ENCODE assay signal across 9 mouse cellular contexts in the genomic region with DNA sequence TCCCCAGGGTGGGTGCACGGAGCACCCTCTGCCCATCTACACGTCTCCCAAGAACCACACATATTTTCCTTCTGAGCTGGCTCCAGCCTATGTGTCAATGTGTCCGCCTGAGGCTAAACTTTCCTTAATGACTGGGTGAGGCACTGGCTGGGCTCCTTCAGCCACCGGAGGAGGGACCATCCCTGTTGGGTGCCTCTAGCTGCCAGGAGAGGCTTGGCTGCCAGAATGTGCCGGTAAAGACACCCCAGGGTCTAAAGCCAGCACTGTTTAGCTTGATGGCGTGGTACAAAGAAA. TPM values are rescaled to one million over a fixed set of nuclear protein-coding genes. Genes with fewer than 3 reads are reported as not detected.
DNase-seq lines count a peak whose midpoint lies in the region; ATAC-seq lines count a peak whose summit lies in the region.
"Had no signal": no experiment of that assay in that cellular context is flagged by ENCODE, and none has a peak within 500 bp of the region (broad histone marks: within the 10 kb centered on the region; RNA-seq: fewer than 3 reads in every experiment).

No protein-coding gene starts in this region.

- 0 out of 2 replicates have a peak overlapping the region, but pooled peaks have one; percentile 18 for H3K9ac ChIP-seq in forebrain, embryonic 12.5 days
- H3K9ac ChIP-seq in liver, embryonic 12.5 days = peak overlapping the region; percentile 79

- no peak for ATAC-seq in forebrain, embryonic 12.5 days (ENCODE audit: low FRiP score)
- no peak for ATAC-seq in liver, embryonic 12.5 days
- no peak for ATAC-seq in CD4-positive, CD25-positive, alpha-beta regulatory T cell, adult 4 months

- peak; percentile 95 for DNase-seq in heart, adult 11 months
- no peak for DNase-seq in heart, postnatal 36 days
- peak; percentile 92 for DNase-seq in 3T3-L1 (ENCODE audit: low read depth, low spot score)
- no peak for DNase-seq in gastrocnemius, postnatal 25 days
- no peak for DNase-seq in yolk sac, embryonic 10.5 days (ENCODE audit: low spot score)

- H3K4me3 ChIP-seq in forebrain, embryonic 12.5 days (replicated peaks) = peak overlapping the region; percentile 73
- peak overlapping the region; percentile 70 for H3K4me3 ChIP-seq in liver, embryonic 12.5 days

- H3K27me3 ChIP-seq in forebrain, embryonic 12.5 days = no peaks in the 10 kb centered on the region; the same call in 1 of the 2 replicates
- no peaks in the 10 kb centered on the region for H3K27me3 ChIP-seq in liver, embryonic 12.5 days (replicated peaks)
- H3K27me3 ChIP-seq: CH12.LX had no signal

- no peaks in the 10 kb centered on the region for H3K9me3 ChIP-seq in forebrain, embryonic 12.5 days
- no peaks in the 10 kb centered on the region for H3K9me3 ChIP-seq in liver, embryonic 12.5 days (replicated peaks)

- 47% methylated on average over 6 of the region's 6 CpGs for WGBS in forebrain, embryonic 12.5 days
- WGBS in liver, embryonic 12.5 days (ENCODE audit: insufficient replicate concordance) = 64% methylated on average over 6 of the region's 6 CpGs

- H3K4me1 ChIP-seq in forebrain, embryonic 12.5 days = peaks cover 24% of the 10 kb centered on the region
- H3K4me1 ChIP-seq in liver, embryonic 12.5 days = peaks cover 25% of the 10 kb centered on the region

- H3K27ac ChIP-seq in forebrain, embryonic 12.5 days = no peak overlapping the region
- no peak overlapping the region for H3K27ac ChIP-seq in liver, embryonic 12.5 days

- peaks cover 18% of the 10 kb centered on the region for H3K36me3 ChIP-seq in forebrain, embryonic 12.5 days (replicated peaks)
- peaks cover 29% of the 10 kb centered on the region for H3K36me3 ChIP-seq in liver, embryonic 12.5 days

- H3K4me2 ChIP-seq in forebrain, embryonic 12.5 days = peak overlapping the region; percentile 82
- peak overlapping the region; percentile 93 for H3K4me2 ChIP-seq in liver, embryonic 12.5 days

- intact Hi-C loops in heart, postnatal 36 days (cut with DNase I) = no loop called here

RNA-seq across cellular contexts. Expression of a gene that starts 1.4 kb away (rescaled TPM):
- 10 to 100 TPM; 21.7 to 24.2 TPM for total RNA-seq in heart, postnatal 36 days (2021)
- polyA plus RNA-seq in forebrain, embryonic 12.5 days (2016; fragmentation: Nextera tagmentation; extraction: Ambion mirVana) = 22.6 and 24.3 TPM in 2 replicates
- 15.1 and 15.3 TPM in 2 replicates for polyA plus RNA-seq in liver, embryonic 12.5 days (2016; fragmentation: Nextera tagmentation; extraction: Ambion mirVana)
- total RNA-seq in gastrocnemius, postnatal 25 days (2021) = 10 to 100 TPM; 21.8 to 22.5 TPM
- 10 to 100 TPM; 33.1 to 55.2 TPM for polyA plus RNA-seq in CD4-positive, CD25-positive, alpha-beta regulatory T cell, adult 4 months (2017; shearing (Covaris generic))

RNA-seq across cellular contexts. Expression of a gene that starts 13.4 kb away (rescaled TPM):
- total RNA-seq in heart, postnatal 36 days (2021) = 1 to 10 TPM; 4.2 to 6.2 TPM
- polyA plus RNA-seq in forebrain, embryonic 12.5 days (2016; fragmentation: Nextera tagmentation; extraction: Ambion mirVana) = 1.7 and 2.7 TPM in 2 replicates
- polyA plus RNA-seq in liver, embryonic 12.5 days (2016; fragmentation: Nextera tagmentation; extraction: Ambion mirVana) = 16.8 and 18.5 TPM in 2 replicates
- 1 to 10 TPM in 1 of 2 experiments, under 1 TPM in 1; 0.95 to 1.6 TPM for total RNA-seq in gastrocnemius, postnatal 25 days (2021)
- under 1 TPM in 1 of 2 experiments, not detected in 1; 0.49 TPM for polyA plus RNA-seq in CD4-positive, CD25-positive, alpha-beta regulatory T cell, adult 4 months (2017; shearing (Covaris generic))

RNA-seq across cellular contexts. Expression of a gene that starts 15.0 kb away (rescaled TPM):
- 100 to 1,000 TPM; 211 to 237 TPM for total RNA-seq in heart, postnatal 36 days (2021)
- polyA plus RNA-seq in forebrain, embryonic 12.5 days (2016; fragmentation: Nextera tagmentation; extraction: Ambion mirVana) = 294 and 301 TPM in 2 replicates
- 220 and 223 TPM in 2 replicates for polyA plus RNA-seq in liver, embryonic 12.5 days (2016; fragmentation: Nextera tagmentation; extraction: Ambion mirVana)
- total RNA-seq in gastrocnemius, postnatal 25 days (2021) = 100 to 1,000 TPM; 223 to 225 TPM
- 100 to 1,000 TPM; 198 to 201 TPM for polyA plus RNA-seq in CD4-positive, CD25-positive, alpha-beta regulatory T cell, adult 4 months (2017; shearing (Covaris generic))

RNA-seq across cellular contexts. Expression of a gene that starts 33.4 kb away (rescaled TPM):
- total RNA-seq in heart, postnatal 36 days (2021) = 10 to 100 TPM; 16.9 to 17.8 TPM
- polyA plus RNA-seq in forebrain, embryonic 12.5 days (2016; fragmentation: Nextera tagmentation; extraction: Ambion mirVana) = 1.9 and 2.6 TPM in 2 replicates
- polyA plus RNA-seq in liver, embryonic 12.5 days (2016; fragmentation: Nextera tagmentation; extraction: Ambion mirVana) = 0.57 and 0.94 TPM in 2 replicates
- total RNA-seq in gastrocnemius, postnatal 25 days (2021) = 10 to 100 TPM; 23.1 to 26.0 TPM
- polyA plus RNA-seq in CD4-positive, CD25-positive, alpha-beta regulatory T cell, adult 4 months (2017; shearing (Covaris generic)) = 1 to 10 TPM; 5.4 to 7.7 TPM

RNA-seq across cellular contexts. Expression of a gene that starts 49.1 kb away (rescaled TPM):
- total RNA-seq in heart, postnatal 36 days (2021) = 1,000 to 10,000 TPM; 1,434 to 1,723 TPM
- 0.14 and 0.19 TPM in 2 replicates for polyA plus RNA-seq in forebrain, embryonic 12.5 days (2016; fragmentation: Nextera tagmentation; extraction: Ambion mirVana)
- 0.23 and 0.39 TPM in 2 replicates for polyA plus RNA-seq in liver, embryonic 12.5 days (2016; fragmentation: Nextera tagmentation; extraction: Ambion mirVana)
- total RNA-seq in gastrocnemius, postnatal 25 days (2021) = not detected
- not detected for polyA plus RNA-seq in CD4-positive, CD25-positive, alpha-beta regulatory T cell, adult 4 months (2017; shearing (Covaris generic))

Comparison
In these comparisons a context has a peak if more than half of its experiments do, and no peak if none do; other contexts are left out.
1. DNase-seq: peak in heart, adult 11 months (single experiment) and 3T3-L1 (single experiment); none in heart, postnatal 36 days (0 of 2), gastrocnemius, postnatal 25 days (single experiment) and yolk sac, embryonic 10.5 days (single experiment).